Mouse (Mus musculus): ENCODE measurements around the gene Slc10a7. TPM values are rescaled to one million over a fixed set of nuclear protein-coding genes. Genes with fewer than 3 reads are reported as not detected.
A peak's percentile ranks its signal among the peaks of the same experiment; 100 is the strongest.

Gene Slc10a7
- polyA plus RNA-seq, 1 experiment from 2014 or later = 7.1 TPM

DNA sequence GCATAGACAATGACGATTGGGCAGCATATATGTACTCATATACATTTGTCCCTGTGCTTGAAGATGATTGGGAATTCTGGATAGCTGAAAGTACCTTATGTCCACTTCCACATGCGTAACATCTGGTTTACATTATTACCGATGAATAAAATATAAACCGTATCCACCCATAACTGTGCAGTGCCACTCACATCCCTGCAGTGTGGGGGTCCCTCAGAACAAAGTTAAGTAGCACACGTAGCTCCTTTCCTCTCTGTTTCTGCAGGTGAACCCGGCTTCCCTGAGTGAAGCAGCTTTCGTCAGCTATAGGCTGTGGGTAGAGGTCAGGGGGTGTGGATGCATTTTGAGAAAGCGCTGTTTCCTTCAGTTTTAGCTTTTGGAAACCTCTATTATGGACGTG is 132.8 kb downstream of the Slc10a7 start:
- no peaks in the 10 kb centered on the region for H3K36me3 ChIP-seq (ENCODE audit: control insufficient read depth, insufficient read depth, low read length)
- H3K9me3 ChIP-seq (ENCODE audit: control insufficient read depth, low read length) = no peaks in the 10 kb centered on the region
- ATAC-seq (ENCODE audit: low read depth) = no peak
- H3K27me3 ChIP-seq (ENCODE audit: control insufficient read depth, insufficient read depth, low read length) = no peaks in the 10 kb centered on the region
- H3K27ac ChIP-seq (ENCODE audit: low read depth, low read length) = no peak overlapping the region
- H3K9ac ChIP-seq (replicated peaks; ENCODE audit: low read depth, low read length) = no peak overlapping the region
- H3K4me3 ChIP-seq (ENCODE audit: low read depth, low read length) = no peak overlapping the region
- H3K4me1 ChIP-seq (ENCODE audit: control insufficient read depth, insufficient read depth, low read length) = no peaks in the 10 kb centered on the region
- no peak overlapping the region for H3K4me2 ChIP-seq (ENCODE audit: low read depth, low read length)
- 82% methylated on average over 9 of the region's 9 CpGs for WGBS

GRCm38 (mm10) chr8:78642376-78642775 is 133.2 kb downstream of the Slc10a7 start:
- 56% methylated on average over 5 of the region's 5 CpGs for WGBS

GRCm38 (mm10) chr8:78647000-78647656 is 138.0 kb downstream of the Slc10a7 start:
- WGBS = 56% methylated on average over 8 of the region's 8 CpGs

More at GRCm38 (mm10) chr8:78642376-78642775, 133.2 kb downstream of the Slc10a7 start:
- Histone ChIP-seq H3K4me2 (ENCODE audit: low read depth, low read length) (no peak overlapping the region), H3K27ac (ENCODE audit: low read depth, low read length) (no peak overlapping the region), H3K27me3 (ENCODE audit: control insufficient read depth, insufficient read depth, low read length) (no peaks in the 10 kb centered on the region), H3K4me3 (ENCODE audit: low read depth, low read length) (no peak overlapping the region), H3K9ac (replicated peaks; ENCODE audit: low read depth, low read length) (no peak overlapping the region), H3K4me1 (ENCODE audit: control insufficient read depth, insufficient read depth, low read length) (no peaks in the 10 kb centered on the region), H3K36me3 (ENCODE audit: control insufficient read depth, insufficient read depth, low read length) (no peaks in the 10 kb centered on the region), H3K9me3 (ENCODE audit: control insufficient read depth, low read length) (no peaks in the 10 kb centered on the region)
- no peak for ATAC-seq (ENCODE audit: low read depth)

DNA sequence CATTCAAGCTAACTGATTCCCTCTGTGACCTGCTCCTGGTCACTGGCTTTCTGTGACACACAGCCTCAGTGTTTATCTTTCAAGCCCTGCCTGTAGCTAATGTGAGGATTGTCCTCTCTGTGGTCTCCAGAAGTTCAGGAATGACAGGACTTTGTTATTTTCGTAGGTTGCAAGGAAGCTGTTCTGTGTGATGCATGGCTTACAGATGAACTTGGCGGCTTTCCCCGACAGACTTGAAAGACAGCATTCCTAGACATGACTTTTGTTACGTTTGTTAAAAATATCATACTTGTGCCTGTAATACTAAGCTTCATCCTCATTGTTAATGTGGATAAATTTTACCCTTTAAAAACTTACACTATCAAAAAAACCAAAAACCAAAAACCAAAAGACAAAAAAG is 138.7 kb downstream of the Slc10a7 start:
- no peak overlapping the region for H3K4me3 ChIP-seq (ENCODE audit: low read depth, low read length)
- no peak for ATAC-seq (ENCODE audit: low read depth)
- WGBS = 84% methylated on average over 4 of the region's 4 CpGs
- H3K9ac ChIP-seq (replicated peaks; ENCODE audit: low read depth, low read length) = no peak overlapping the region
- no peaks in the 10 kb centered on the region for H3K27me3 ChIP-seq (ENCODE audit: control insufficient read depth, insufficient read depth, low read length)
- H3K4me2 ChIP-seq (ENCODE audit: low read depth, low read length) = no peak overlapping the region
- H3K36me3 ChIP-seq (ENCODE audit: control insufficient read depth, insufficient read depth, low read length) = no peaks in the 10 kb centered on the region
- no peaks in the 10 kb centered on the region for H3K4me1 ChIP-seq (ENCODE audit: control insufficient read depth, insufficient read depth, low read length)
- no peak overlapping the region for H3K27ac ChIP-seq (ENCODE audit: low read depth, low read length)
- no peaks in the 10 kb centered on the region for H3K9me3 ChIP-seq (ENCODE audit: control insufficient read depth, low read length)

More at GRCm38 (mm10) chr8:78647000-78647656, 138.0 kb downstream of the Slc10a7 start:
- no peak overlapping the region for H3K4me2 ChIP-seq (ENCODE audit: low read depth, low read length)
- no peaks in the 10 kb centered on the region for H3K36me3 ChIP-seq (ENCODE audit: control insufficient read depth, insufficient read depth, low read length)
- H3K4me3 ChIP-seq (ENCODE audit: low read depth, low read length) = no peak overlapping the region
- no peaks in the 10 kb centered on the region for H3K9me3 ChIP-seq (ENCODE audit: control insufficient read depth, low read length)
- no peak overlapping the region for H3K9ac ChIP-seq (replicated peaks; ENCODE audit: low read depth, low read length)
- ATAC-seq (ENCODE audit: low read depth) = no peak
- no peaks in the 10 kb centered on the region for H3K27me3 ChIP-seq (ENCODE audit: control insufficient read depth, insufficient read depth, low read length)
- no peaks in the 10 kb centered on the region for H3K4me1 ChIP-seq (ENCODE audit: control insufficient read depth, insufficient read depth, low read length)
- no peak overlapping the region for H3K27ac ChIP-seq (ENCODE audit: low read depth, low read length)

GRCm38 (mm10) chr8:78648918-78649317 is 139.8 kb downstream of the Slc10a7 start:
- Histone ChIP-seq H3K27me3 (ENCODE audit: control insufficient read depth, insufficient read depth, low read length) (no peaks in the 10 kb centered on the region), H3K27ac (ENCODE audit: low read depth, low read length) (no peak overlapping the region), H3K4me3 (ENCODE audit: low read depth, low read length) (no peak overlapping the region), H3K9ac (replicated peaks; ENCODE audit: low read depth, low read length) (no peak overlapping the region), H3K36me3 (ENCODE audit: control insufficient read depth, insufficient read depth, low read length) (no peaks in the 10 kb centered on the region), H3K4me2 (ENCODE audit: low read depth, low read length) (no peak overlapping the region), H3K9me3 (ENCODE audit: control insufficient read depth, low read length) (no peaks in the 10 kb centered on the region), H3K4me1 (ENCODE audit: control insufficient read depth, insufficient read depth, low read length) (no peaks in the 10 kb centered on the region)
- 0 out of 2 replicates have a peak, but pooled peaks have one; percentile 44 for ATAC-seq (ENCODE audit: low read depth)
- WGBS = 55% methylated on average over 7 of the region's 7 CpGs

- Histone ChIP-seq H3K4me2 (ENCODE audit: low read depth, low read length) (no peak overlapping the region), H3K9me3 (ENCODE audit: control insufficient read depth, low read length) (no peaks in the 10 kb centered on the region), H3K27me3 (ENCODE audit: control insufficient read depth, insufficient read depth, low read length) (no peaks in the 10 kb centered on the region), H3K36me3 (ENCODE audit: control insufficient read depth, insufficient read depth, low read length) (no peaks in the 10 kb centered on the region), H3K4me1 (ENCODE audit: control insufficient read depth, insufficient read depth, low read length) (no peaks in the 10 kb centered on the region), H3K4me3 (ENCODE audit: low read depth, low read length) (no peak overlapping the region), H3K27ac (ENCODE audit: low read depth, low read length) (no peak overlapping the region), H3K9ac (replicated peaks; ENCODE audit: low read depth, low read length) (no peak overlapping the region)
- 81% methylated on average over 3 of the region's 3 CpGs for WGBS
- ATAC-seq (ENCODE audit: low read depth) = no peak
Measured at GRCm38 (mm10) chr8:78651670-78652069, 142.5 kb downstream of the Slc10a7 start.

DNA sequence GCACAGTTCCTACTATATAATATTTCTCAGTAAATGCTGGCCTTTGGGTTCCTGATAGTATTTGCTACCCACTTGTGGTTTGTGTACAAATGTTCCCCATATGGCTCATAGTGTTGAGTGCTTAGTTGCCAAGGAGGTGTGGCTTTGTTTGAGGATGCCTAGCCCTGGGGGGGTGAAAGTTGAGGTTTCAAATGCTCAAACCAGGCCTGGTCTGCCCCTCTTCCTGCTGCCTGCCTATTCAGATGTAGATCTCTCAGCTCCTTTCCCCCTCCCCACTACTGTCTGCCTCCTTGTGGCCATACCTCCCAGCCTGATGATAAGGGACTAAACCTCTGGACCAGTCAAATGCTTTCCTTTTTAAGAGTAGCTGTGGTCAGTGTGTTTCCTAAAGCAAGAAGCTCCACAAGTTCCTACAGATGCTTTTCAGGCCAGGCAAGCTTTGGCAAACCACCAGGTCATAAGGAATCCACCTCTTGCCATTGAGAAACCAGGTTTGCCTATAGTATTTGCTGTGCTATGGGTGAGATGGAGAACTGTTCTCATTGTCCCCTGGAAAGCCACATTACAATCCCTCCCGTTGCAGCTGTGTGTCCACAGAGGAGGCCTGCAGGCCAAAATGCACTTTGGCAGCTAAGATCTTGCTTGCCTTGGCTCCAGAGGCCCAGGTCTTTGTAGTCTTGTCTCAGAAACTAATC is 146.4 kb downstream of the Slc10a7 start:
- no peak overlapping the region for H3K4me3 ChIP-seq (ENCODE audit: low read depth, low read length)
- WGBS = 11% methylated on average over 1 of the region's 1 CpGs

DNA sequence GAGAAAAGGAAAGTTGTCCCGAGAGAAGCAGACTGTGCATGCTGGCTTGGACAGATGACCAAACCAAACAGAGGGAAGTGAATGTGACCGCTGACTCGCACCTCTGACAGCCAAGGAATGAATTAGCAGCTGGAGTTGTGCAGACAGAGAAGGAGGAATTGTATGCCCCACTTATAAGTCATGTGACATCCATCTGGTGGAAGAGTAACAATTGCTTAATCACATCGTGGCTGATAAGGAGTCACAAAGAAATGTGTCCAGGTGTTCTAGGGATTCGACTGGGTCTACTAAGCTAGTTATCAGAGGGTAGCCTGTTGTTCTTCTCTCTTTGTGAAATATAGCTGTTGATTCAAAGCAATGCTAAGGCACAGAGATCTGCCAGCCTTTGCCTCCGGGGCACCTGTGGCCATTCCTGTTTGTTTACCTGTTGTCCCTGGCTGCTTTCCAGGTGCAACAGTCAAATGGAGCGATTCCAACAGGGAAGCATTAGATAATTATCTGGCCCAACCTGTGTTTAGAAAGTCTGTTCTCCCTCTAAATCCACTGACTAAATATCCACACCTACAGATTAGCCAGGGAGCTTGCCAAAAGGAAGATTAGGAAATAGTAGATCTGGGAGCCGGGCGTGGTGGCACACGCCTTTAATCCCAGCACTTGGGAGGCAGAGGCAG is 147.7 kb downstream of the Slc10a7 start:
- ATAC-seq (ENCODE audit: low read depth) = no peak
- no peak overlapping the region for H3K27ac ChIP-seq (ENCODE audit: low read depth, low read length)
- no peak overlapping the region for H3K9ac ChIP-seq (replicated peaks; ENCODE audit: low read depth, low read length)
- no peak overlapping the region for H3K4me3 ChIP-seq (ENCODE audit: low read depth, low read length)
- no peaks in the 10 kb centered on the region for H3K36me3 ChIP-seq (ENCODE audit: control insufficient read depth, insufficient read depth, low read length)
- no peaks in the 10 kb centered on the region for H3K27me3 ChIP-seq (ENCODE audit: control insufficient read depth, insufficient read depth, low read length)
- H3K9me3 ChIP-seq (ENCODE audit: control insufficient read depth, low read length) = no peaks in the 10 kb centered on the region
- H3K4me2 ChIP-seq (ENCODE audit: low read depth, low read length) = no peak overlapping the region
- no peaks in the 10 kb centered on the region for H3K4me1 ChIP-seq (ENCODE audit: control insufficient read depth, insufficient read depth, low read length)
- WGBS = 86% methylated on average over 10 of the region's 10 CpGs

More for the DNA sequence above, 146.4 kb downstream of the Slc10a7 start:
- Histone ChIP-seq H3K9me3 (ENCODE audit: control insufficient read depth, low read length) (no peaks in the 10 kb centered on the region), H3K36me3 (ENCODE audit: control insufficient read depth, insufficient read depth, low read length) (no peaks in the 10 kb centered on the region), H3K4me1 (ENCODE audit: control insufficient read depth, insufficient read depth, low read length) (no peaks in the 10 kb centered on the region), H3K4me2 (ENCODE audit: low read depth, low read length) (no peak overlapping the region), H3K9ac (replicated peaks; ENCODE audit: low read depth, low read length) (no peak overlapping the region), H3K27ac (ENCODE audit: low read depth, low read length) (no peak overlapping the region), H3K27me3 (ENCODE audit: control insufficient read depth, insufficient read depth, low read length) (no peaks in the 10 kb centered on the region)
- ATAC-seq (ENCODE audit: low read depth) = no peak

DNA sequence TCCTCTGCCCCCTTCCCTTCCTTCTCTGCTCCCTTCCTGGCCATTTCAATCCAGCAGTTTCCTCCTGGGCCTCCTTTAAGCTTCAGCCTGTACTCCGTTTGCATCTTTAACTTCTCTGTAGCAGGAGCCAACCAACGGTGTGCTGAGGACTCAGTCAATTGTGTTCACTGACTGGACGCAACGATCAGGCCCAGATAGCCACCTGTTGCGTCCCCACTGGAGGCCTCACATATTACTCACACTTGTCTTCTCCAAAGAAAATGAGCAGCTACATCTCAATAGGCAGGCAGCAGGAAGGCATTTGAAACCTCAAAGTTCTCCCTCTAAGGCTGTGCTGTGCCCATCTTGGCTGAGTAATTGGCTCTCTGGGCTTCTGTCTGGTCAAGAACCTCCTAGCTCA is 149.0 kb downstream of the Slc10a7 start:
- Histone ChIP-seq H3K36me3 (ENCODE audit: control insufficient read depth, insufficient read depth, low read length) (no peaks in the 10 kb centered on the region), H3K27me3 (ENCODE audit: control insufficient read depth, insufficient read depth, low read length) (no peaks in the 10 kb centered on the region), H3K4me2 (ENCODE audit: low read depth, low read length) (no peak overlapping the region), H3K9me3 (ENCODE audit: control insufficient read depth, low read length) (no peaks in the 10 kb centered on the region), H3K27ac (ENCODE audit: low read depth, low read length) (no peak overlapping the region), H3K4me1 (ENCODE audit: control insufficient read depth, insufficient read depth, low read length) (no peaks in the 10 kb centered on the region), H3K4me3 (ENCODE audit: low read depth, low read length) (no peak overlapping the region), H3K9ac (replicated peaks; ENCODE audit: low read depth, low read length) (no peak overlapping the region)
- WGBS = 70% methylated on average over 5 of the region's 5 CpGs
- no peak for ATAC-seq (ENCODE audit: low read depth)

Measured in neural tube, embryonic 14.5 days (tissue).